Comparison of ENCODE assay signal across 22 mouse cellular contexts in the genomic region with DNA sequence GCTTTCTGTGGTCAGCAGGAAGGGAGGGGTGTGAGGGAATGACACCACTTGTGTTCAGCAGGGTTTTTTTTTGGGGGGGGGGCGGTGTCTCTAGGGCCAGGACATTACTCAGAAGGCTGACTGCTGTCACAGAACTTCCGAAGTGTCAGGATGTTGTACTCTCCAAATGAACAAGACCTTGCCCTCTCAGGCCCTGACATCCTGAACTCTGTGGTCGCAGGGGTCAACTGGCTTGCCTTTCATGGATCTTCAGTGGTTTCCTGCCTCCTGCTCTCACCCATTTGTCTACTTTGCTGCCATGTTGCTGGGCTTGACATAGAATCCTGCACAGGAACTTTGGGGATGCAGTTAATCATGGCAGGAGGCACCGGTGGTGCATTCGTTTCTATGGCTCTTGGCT. TPM values are rescaled to one million over a fixed set of nuclear protein-coding genes. Genes with fewer than 3 reads are reported as not detected.
A peak's percentile ranks its signal among the peaks of the same experiment; 100 is the strongest.
DNase-seq lines count a peak whose midpoint lies in the region; ATAC-seq and TF ChIP-seq lines count a peak whose summit lies in the region.
"Had no signal": no experiment of that assay in that cellular context is flagged by ENCODE, and none has a peak within 500 bp of the region (broad histone marks: within the 10 kb centered on the region; RNA-seq: fewer than 3 reads in every experiment).

No protein-coding gene starts in this region.

- H3K4me2 ChIP-seq in neural tube, embryonic 15.5 days = no peak overlapping the region
- H3K4me2 ChIP-seq: embryonic facial prominence, embryonic 12.5 days; forebrain, embryonic 15.5 days; heart, embryonic 12.5 days; hindbrain, embryonic 12.5 days; intestine, embryonic 15.5 days had no signal

- no peaks in the 10 kb centered on the region for H3K27me3 ChIP-seq in neural tube, embryonic 15.5 days (replicated peaks)
- no peaks in the 10 kb centered on the region for H3K27me3 ChIP-seq in hindbrain, embryonic 10.5 days (ENCODE audit: insufficient read depth, poor library complexity, severe bottlenecking)
- H3K27me3 ChIP-seq: embryonic facial prominence, embryonic 12.5 days; forebrain, embryonic 15.5 days; heart, embryonic 12.5 days; hindbrain, embryonic 12.5 days; intestine, embryonic 15.5 days had no signal

- no peak overlapping the region for H3K9ac ChIP-seq in neural tube, embryonic 15.5 days (replicated peaks)
- H3K9ac ChIP-seq: embryonic facial prominence, embryonic 12.5 days; forebrain, embryonic 15.5 days; heart, embryonic 12.5 days; hindbrain, embryonic 12.5 days; intestine, embryonic 15.5 days had no signal

- 81% methylated on average over 5 of the region's 5 CpGs for WGBS in neural tube, embryonic 15.5 days
- WGBS in hindbrain, embryonic 10.5 days = 68% methylated on average over 5 of the region's 5 CpGs

- peaks cover 8% of the 10 kb centered on the region for H3K4me1 ChIP-seq in neural tube, embryonic 15.5 days
- H3K4me1 ChIP-seq in hindbrain, embryonic 10.5 days (replicated peaks) = peaks cover 17% of the 10 kb centered on the region
- H3K4me1 ChIP-seq: forebrain, embryonic 15.5 days; intestine, embryonic 15.5 days had no signal

- H3K4me3 ChIP-seq in neural tube, embryonic 15.5 days (replicated peaks) = no peak overlapping the region
- no peak overlapping the region for H3K4me3 ChIP-seq in layer of hippocampus, adult 2 months
- no peak overlapping the region for H3K4me3 ChIP-seq in hindbrain, embryonic 10.5 days
- H3K4me3 ChIP-seq: embryonic facial prominence, embryonic 12.5 days; forebrain, embryonic 15.5 days; heart, embryonic 12.5 days; hindbrain, embryonic 12.5 days; intestine, embryonic 15.5 days had no signal

- TF ChIP-seq CTCF in layer of hippocampus, adult 2 months (conservative IDR thresholded peaks at IDR 0.05) = no peak

- DNase-seq in embryo, embryonic 10 days (ENCODE audit: low spot score) = peak; percentile 55
- no peak for DNase-seq in embryo, embryonic 11 days
- DNase-seq in neural tube, embryonic 10.5 days (ENCODE audit: extremely low spot score, low spot score) = peak; percentile 19
- DNase-seq in embryo, embryonic 9.5 days (ENCODE audit: extremely low spot score) = peak; percentile 33
- DNase-seq in yolk sac, embryonic 10.5 days (ENCODE audit: low spot score) = peak; percentile 2
- no peak for DNase-seq in layer of hippocampus, adult 2 months (ENCODE audit: low spot score in 2 of 2)
- DNase-seq in hindbrain, embryonic 10.5 days (ENCODE audit: low spot score) = no peak
- DNase-seq: adrenal gland, postnatal 10 days; cerebellum, adult 11-12 months; cerebellum, adult 9-10 months; cerebellum, postnatal 25 days; gastrocnemius, postnatal 10 days; heart, adult 18-20 months; heart, postnatal 36 days; kidney, adult 2 months had no signal

- no peak for ATAC-seq in neural tube, embryonic 15.5 days (ENCODE audit: low FRiP score)
- ATAC-seq: forebrain, embryonic 15.5 days; hindbrain, embryonic 16.5 days; intestine, embryonic 15.5 days had no signal

- H3K27ac ChIP-seq in neural tube, embryonic 15.5 days (replicated peaks) = no peak overlapping the region
- no peak overlapping the region for H3K27ac ChIP-seq in layer of hippocampus, adult 2 months
- H3K27ac ChIP-seq in hindbrain, embryonic 10.5 days = no peak overlapping the region
- H3K27ac ChIP-seq: embryonic facial prominence, embryonic 12.5 days; forebrain, embryonic 15.5 days; hindbrain, embryonic 12.5 days; intestine, embryonic 15.5 days had no signal

- no peaks in the 10 kb centered on the region for H3K36me3 ChIP-seq in neural tube, embryonic 15.5 days
- no peaks in the 10 kb centered on the region for H3K36me3 ChIP-seq in hindbrain, embryonic 10.5 days
- H3K36me3 ChIP-seq: embryonic facial prominence, embryonic 12.5 days; forebrain, embryonic 15.5 days; heart, embryonic 12.5 days; hindbrain, embryonic 12.5 days; intestine, embryonic 15.5 days had no signal

- no peaks in the 10 kb centered on the region for H3K9me3 ChIP-seq in neural tube, embryonic 15.5 days (replicated peaks)
- peaks cover 15% of the 10 kb centered on the region for H3K9me3 ChIP-seq in hindbrain, embryonic 10.5 days
- H3K9me3 ChIP-seq: forebrain, embryonic 15.5 days; hindbrain, embryonic 12.5 days; intestine, embryonic 15.5 days had no signal

RNA-seq across cellular contexts. Expression of gene Hpcal1, which starts 32.1 kb away (rescaled TPM):
- polyA plus RNA-seq in neural tube, embryonic 15.5 days (2015; fragmentation: Nextera tagmentation; extraction: Ambion mirVana) = 130 and 133 TPM in 2 replicates
- 10 to 100 TPM; 54.3 to 64.6 TPM for total RNA-seq in layer of hippocampus, adult 2 months (2021)
- polyA plus RNA-seq in hindbrain, embryonic 10.5 days (2016; fragmentation: Nextera tagmentation; extraction: Ambion mirVana) = 35.9 and 39.9 TPM in 2 replicates

Comparison
In these comparisons a context has a peak if more than half of its experiments do, and no peak if none do; other contexts are left out.
1. DNase-seq: peak in embryo, embryonic 10 days (single experiment), neural tube, embryonic 10.5 days (single experiment), embryo, embryonic 9.5 days (single experiment) and yolk sac, embryonic 10.5 days (single experiment); none in embryo, embryonic 11 days (single experiment), layer of hippocampus, adult 2 months (0 of 2) and hindbrain, embryonic 10.5 days (single experiment).